Mouse (Mus musculus): ENCODE data around the gene Pla2g3.

GRCm38 (mm10) chr11:3534956-3535355 is 46.9 kb downstream of the Pla2g3 start:
- TF ChIP-seq POLR2A (IDR thresholded peaks at IDR 0.05; ENCODE audit: low read depth, low read length) = no peak
- 0 out of 2 replicates have a peak, but pooled peaks have one; percentile 6 for TF ChIP-seq CTCF (IDR thresholded peaks at IDR 0.05; ENCODE audit: extremely low read depth, insufficient read depth, insufficient read length, insufficient replicate concordance)
